Mouse (Mus musculus): Measurements from ENCODE around the gene Prdm4.
A peak's percentile ranks its signal among the peaks of the same experiment; 100 is the strongest.

Gene Prdm4

GRCm38 (mm10) chr10:85916498-85917309 lies at the start of gene Prdm4:
Prdm4 (minus strand) TSS chr10:85917142.
- DNase-seq (ENCODE audit: low read depth) = peak; percentile 96

GRCm38 (mm10) chr10:85966476-85966875 lies 49.5 kb upstream of the Prdm4 start:
- DNase-seq (ENCODE audit: low read depth) = no peak

- no peak for DNase-seq (ENCODE audit: low read depth)
Observed at GRCm38 (mm10) chr10:85964316-85964715, 47.4 kb upstream of the Prdm4 start.

- no peak for DNase-seq (ENCODE audit: low read depth)
Observed at GRCm38 (mm10) chr10:85962897-85963296, 46.0 kb upstream of the Prdm4 start.

GRCm38 (mm10) chr10:85957464-85957950 lies 40.6 kb upstream of the Prdm4 start, which contains the start of gene Rtcb:
Rtcb (minus strand) TSS chr10:85957823.
- DNase-seq (ENCODE audit: low read depth) = peak; percentile 93

- peak; percentile 39 for DNase-seq (ENCODE audit: low read depth)
Observed at GRCm38 (mm10) chr10:85956871-85957419, 40.0 kb upstream of the Prdm4 start.

GRCm38 (mm10) chr10:85954429-85954828 lies 37.5 kb upstream of the Prdm4 start:
- DNase-seq (ENCODE audit: low read depth) = no peak

GRCm38 (mm10) chr10:85953401-85953800 lies 36.5 kb upstream of the Prdm4 start:
- DNase-seq (ENCODE audit: low read depth) = peak; percentile 59

GRCm38 (mm10) chr10:85951765-85952443 lies 35.0 kb upstream of the Prdm4 start:
- DNase-seq (ENCODE audit: low read depth) = peak; percentile 22

- no peak for DNase-seq (ENCODE audit: low read depth)
Observed at GRCm38 (mm10) chr10:85948483-85949196, 31.7 kb upstream of the Prdm4 start.

GRCm38 (mm10) chr10:85936280-85936965 lies 19.5 kb upstream of the Prdm4 start:
- DNase-seq (ENCODE audit: low read depth) = no peak

- DNase-seq (ENCODE audit: low read depth) = no peak
Observed at GRCm38 (mm10) chr10:85929962-85930361, 13.0 kb upstream of the Prdm4 start.

- no peak for DNase-seq (ENCODE audit: low read depth)
Observed at GRCm38 (mm10) chr10:85929208-85929591, 12.3 kb upstream of the Prdm4 start.

GRCm38 (mm10) chr10:85928499-85929207 lies 11.7 kb upstream of the Prdm4 start:
- DNase-seq (ENCODE audit: low read depth) = no peak

- DNase-seq (ENCODE audit: low read depth) = no peak
Observed at GRCm38 (mm10) chr10:85927676-85928445, 10.9 kb upstream of the Prdm4 start, which contains the start of gene Ascl4. Ascl4 (plus strand) TSS chr10:85927681.

- DNase-seq (ENCODE audit: low read depth) = no peak
Observed at GRCm38 (mm10) chr10:85879886-85880486, 37.0 kb downstream of the Prdm4 start.

- DNase-seq (ENCODE audit: low read depth) = no peak
Observed at GRCm38 (mm10) chr10:85875812-85876211, 41.1 kb downstream of the Prdm4 start.

- no peak for DNase-seq (ENCODE audit: low read depth)
Observed at GRCm38 (mm10) chr10:85873861-85874544, 42.9 kb downstream of the Prdm4 start.

GRCm38 (mm10) chr10:85872479-85872773 lies 44.5 kb downstream of the Prdm4 start:
- DNase-seq (ENCODE audit: low read depth) = peak; percentile 41

Data from 416B (cell line).